Mouse (Mus musculus) activated CD4-positive, CD25-positive, alpha-beta regulatory T cell, adult 4 months (primary cell): ENCODE results near the gene Ano3. TPM values are rescaled to one million over a fixed set of nuclear protein-coding genes. Genes with fewer than 3 reads are reported as not detected.

ENCODE experiments used
- ATAC-seq: one replicate; pipeline ENCODE4 v1.8.0; 2017
- polyA plus RNA-seq, 2 experiments: library from polyadenylated mRNA; unstranded; fragments of 100-300 nt; shearing (Covaris generic); gene quantifications; one replicate each; pipeline ENCODE4 v1.2.1; 2017

Gene Ano3
- polyA plus RNA-seq, 2 experiments from 2014 or later, result not detected

DNA sequence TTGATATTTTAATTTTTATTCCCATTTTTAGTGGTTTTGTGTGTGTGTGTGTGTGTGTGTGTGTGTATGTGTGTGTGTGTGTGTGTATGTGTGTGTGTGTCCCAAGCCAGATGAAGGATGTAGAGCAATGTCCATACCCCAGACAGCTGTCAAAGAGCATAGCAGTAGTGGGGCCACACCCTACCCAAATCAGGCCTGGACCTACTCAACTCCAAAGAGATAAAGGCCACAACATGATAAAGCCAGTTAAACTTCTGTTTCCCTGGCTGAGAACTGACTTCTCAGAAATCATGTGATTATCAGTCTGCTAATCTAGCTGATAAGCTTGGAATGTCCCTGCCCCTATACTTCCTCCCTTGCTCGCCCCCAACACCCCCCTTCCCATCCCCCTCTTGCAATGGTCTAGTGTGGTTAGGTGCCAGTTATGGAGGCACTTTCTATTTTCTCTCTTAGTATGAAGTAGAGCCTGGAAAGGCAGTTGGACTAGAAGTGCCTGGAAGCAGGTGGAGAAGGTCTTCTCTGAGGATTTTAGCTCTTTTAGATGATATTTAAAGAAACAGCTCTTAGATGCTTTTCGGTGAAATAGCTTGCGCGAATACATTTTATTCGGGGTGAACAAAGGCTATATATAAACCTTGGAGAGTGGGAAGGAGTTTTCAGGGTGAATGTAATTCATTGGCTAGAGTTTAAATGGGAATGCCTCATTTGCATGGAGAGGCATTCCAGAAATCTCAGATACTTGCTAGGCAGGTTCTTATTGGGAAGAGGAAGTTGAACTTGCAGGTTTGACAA lies 144.2 kb downstream of the Ano3 start:
- ATAC-seq, result no peak

GRCm38 (mm10) chr2:110795928-110796327 lies 154.8 kb downstream of the Ano3 start:
- ATAC-seq, result no peak

DNA sequence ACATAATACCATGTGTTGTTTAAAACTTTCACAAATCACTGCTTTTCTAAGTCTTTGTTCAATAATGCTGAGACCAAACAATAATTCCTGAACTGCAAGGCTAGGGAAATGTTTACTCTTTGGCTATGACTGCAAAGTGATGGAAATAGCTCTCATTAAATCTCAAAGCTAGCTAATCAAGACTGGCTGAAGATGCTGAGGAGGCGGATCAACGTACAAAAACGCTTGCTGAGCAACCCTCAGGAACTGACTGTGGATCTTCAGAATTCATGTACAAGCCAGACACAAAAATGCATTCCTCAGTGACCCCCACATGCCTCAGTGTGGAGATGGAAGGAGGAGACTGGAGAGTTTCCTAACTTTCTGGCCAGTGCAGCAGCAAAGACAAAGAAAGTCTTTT lies 155.3 kb downstream of the Ano3 start:
- ATAC-seq, result no peak

DNA sequence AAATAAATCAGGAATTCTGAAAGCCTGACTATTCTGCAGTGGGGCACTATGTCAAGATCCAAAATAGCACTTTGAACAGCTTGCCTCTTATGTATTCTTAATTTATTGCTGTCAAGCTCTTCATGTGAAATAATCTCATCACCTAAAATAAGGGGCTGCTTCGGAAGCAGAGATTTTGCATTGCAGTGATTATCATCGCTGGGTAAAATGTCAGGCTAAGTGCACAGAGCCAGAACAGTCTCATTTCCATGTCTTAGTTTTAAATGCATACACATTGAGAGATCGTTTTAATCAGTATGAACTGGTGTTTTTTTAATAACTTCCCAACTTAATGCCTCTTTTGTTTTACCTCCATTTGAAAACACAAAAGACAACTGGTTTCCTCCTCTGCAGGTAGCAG lies 163.3 kb downstream of the Ano3 start:
- ATAC-seq, result no peak

DNA sequence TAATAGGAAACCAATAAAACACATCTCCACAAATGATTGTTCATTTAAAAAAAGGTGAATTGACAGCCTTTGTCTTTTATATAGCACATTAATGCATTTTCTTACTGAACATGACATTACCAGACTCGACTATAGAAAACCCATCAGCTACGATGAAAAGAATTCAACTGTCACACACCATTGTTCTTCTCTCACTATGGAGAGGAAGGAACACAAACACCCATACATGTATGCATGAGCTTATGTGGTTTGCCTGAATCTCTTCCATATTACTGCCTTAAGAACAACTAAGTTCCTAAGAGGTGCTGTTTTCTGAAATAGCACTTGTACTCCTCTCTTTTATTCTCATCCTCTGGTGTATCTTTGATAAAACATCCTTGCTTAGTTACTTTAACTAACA lies 191.3 kb downstream of the Ano3 start:
- no peak for ATAC-seq

GRCm38 (mm10) chr2:110757556-110757955 lies 193.2 kb downstream of the Ano3 start:
- ATAC-seq, result no peak

- no peak for ATAC-seq
Measured at GRCm38 (mm10) chr2:110740493-110740892, 210.2 kb downstream of the Ano3 start.

GRCm38 (mm10) chr2:110739781-110740180 lies 210.9 kb downstream of the Ano3 start:
- no peak for ATAC-seq

DNA sequence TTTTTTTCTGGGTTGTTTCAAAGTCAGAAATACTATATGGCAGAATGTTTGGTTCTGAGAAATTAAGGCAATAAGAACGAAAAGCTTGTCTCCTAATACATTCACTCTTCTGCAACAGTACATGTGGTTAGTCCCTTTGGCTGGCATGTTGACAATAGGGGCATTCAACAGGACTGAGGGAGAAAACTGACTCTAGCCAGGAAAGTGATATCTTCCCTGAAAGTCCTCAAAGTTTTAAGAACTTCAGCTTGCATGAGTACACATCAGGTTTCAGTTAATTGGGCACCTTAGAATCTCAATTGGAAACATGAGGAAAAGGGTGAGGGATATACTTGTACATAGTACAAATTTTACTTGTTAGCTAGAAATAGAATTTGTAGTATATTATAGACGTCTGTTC lies 212.7 kb downstream of the Ano3 start:
- ATAC-seq, result no peak

DNA sequence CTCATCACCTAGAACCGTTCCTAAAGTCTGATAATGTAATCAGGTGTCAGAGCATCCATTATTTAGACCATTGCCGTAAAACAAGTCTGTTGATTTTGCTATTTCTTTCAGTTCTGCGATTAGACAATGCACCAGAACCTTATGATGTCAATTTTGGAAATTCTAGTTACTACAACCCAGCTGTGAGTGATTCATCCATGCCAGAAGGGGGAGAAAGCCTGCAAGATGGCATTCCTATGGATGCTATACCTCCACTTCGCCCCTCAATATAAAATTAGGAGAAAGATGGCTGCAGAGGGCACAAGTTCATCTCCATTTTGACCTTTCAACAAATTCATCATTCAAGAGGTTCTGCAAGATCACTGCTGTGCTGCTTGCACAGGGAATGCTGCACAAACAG lies 213.5 kb downstream of the Ano3 start:
- no peak for ATAC-seq

GRCm38 (mm10) chr2:110726106-110726505 lies 224.6 kb downstream of the Ano3 start:
- no peak for ATAC-seq

GRCm38 (mm10) chr2:110722208-110722607 lies 228.5 kb downstream of the Ano3 start:
- ATAC-seq, result no peak

DNA sequence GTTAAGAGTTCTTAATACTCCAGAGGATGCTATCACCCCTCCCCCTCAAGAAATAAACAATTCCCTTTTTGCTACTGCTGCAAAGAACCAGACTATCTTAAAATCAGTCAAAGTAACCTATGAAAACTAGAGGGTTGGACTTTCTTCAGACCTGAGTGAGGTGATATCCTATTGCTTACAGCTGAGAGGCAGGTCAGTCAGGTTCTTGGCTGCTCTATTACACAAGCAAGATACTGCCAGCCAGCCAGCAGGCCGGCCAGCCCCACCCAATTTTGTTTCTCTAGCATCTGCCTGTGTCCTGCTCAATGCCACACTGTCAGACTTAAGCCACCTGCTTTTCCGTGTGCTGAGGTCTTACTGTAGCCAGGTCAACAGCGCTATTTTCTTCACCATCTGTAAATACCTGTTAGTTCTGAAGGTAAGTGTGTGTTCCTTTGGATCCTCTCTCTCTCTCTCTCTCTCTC lies 229.4 kb downstream of the Ano3 start, which contains the start of gene Muc15:
Gene Muc15 (plus strand): TSS at position 51 of the 464 bp plus-strand sequence.
- no peak for ATAC-seq

DNA sequence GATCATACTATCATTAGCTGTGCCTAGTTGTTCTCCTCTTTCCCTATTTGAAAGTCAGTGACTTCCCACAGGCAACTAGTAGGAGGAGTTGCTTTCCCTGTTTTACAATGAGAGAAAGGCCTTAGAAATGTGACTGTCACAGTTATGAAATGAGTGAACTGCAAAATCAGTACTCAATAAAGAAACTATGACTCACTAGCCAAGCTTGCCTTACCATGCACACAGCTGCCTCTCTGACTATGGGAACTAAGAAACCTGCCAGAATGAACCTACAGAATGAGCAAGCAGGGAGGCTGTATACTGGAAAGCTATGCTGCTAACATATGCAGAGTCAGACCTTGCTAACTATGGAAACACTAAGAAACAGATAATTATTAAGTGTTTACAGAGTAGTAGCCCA lies 231.7 kb downstream of the Ano3 start:
- ATAC-seq, result no peak

GRCm38 (mm10) chr2:110710055-110710720 lies 240.5 kb downstream of the Ano3 start:
- no peak for ATAC-seq

GRCm38 (mm10) chr2:110709436-110709835 lies 241.3 kb downstream of the Ano3 start:
- no peak for ATAC-seq

DNA sequence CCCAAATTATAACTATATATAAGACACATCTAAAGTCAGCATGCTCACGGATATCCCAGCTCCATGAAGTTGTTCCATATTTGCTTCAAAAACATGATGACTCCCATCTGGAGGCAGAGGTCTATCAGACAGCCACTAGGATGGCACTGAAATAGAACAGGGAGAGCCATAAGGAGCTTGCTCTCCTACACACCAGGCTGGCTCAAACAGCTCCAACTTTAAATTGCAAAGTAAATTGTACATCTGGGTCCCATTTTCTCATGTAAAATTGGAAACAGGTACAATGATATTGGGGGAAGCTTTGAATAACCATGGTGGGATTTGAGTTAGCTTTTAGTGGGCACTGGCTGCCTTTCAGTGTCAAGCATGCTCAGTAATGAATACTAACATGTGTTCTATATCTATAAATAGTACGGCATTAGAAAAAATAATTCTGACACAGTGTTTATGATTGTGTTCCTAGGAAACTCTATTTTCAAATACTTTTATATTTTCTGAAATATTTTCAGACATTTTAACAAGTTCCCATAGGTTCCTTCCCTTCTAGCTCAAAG lies 279.6 kb downstream of the Ano3 start:
- ATAC-seq, result no peak

DNA sequence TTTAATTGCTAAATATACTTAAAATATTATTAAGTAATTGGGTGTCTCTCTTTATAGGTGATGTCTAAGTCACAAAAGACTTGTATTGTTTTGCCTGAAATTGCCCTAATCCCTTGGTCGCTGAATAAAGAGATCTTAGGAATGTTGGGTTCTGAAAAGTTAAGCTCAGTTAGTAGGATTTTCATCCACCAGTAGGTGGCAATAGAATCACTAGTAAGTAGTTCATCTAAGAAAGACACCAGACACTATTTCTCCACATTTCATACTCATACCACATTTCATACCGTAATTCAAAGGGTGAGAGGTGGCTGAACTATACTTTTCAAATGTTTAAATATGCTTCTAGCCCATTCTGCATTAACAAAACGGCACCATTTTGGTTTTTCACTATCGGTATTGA lies 287.4 kb downstream of the Ano3 start:
- no peak for ATAC-seq

DNA sequence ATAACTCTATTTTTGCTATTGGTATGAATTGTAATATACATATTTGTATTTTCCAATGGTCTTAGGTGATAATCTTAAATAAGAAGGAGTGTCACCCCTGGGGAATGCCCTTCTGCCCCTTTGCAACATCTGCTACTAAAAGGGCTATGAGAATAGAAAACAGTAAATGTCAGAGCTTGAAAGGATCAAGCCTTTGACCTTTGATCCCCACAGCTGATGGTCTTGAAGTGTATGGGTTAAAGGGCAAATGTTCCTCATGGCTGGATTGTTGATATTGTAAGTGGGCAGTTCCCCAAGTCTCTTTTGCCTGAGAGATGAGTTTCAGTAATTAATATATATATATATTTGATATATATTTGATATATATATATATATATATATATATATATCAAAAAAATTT lies 305.9 kb downstream of the Ano3 start:
- ATAC-seq, result no peak

DNA sequence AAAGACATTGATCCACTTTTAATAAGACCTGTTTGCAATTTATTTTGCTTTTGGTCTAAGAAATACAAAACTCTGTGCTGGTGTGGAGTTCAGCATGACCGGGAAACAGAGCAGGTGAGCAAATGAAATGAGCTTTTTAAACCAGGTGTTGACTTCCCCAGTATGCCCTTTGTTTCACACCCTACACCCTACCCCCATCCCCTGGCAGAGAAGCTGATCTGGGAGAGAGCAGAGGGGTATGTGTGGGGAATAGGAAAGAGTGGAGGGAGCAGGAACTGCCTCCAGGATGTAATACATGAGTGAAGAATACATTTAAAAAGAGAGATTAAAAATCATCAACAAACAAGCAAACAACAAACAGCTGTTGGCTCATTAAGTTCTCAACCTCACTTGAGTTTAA lies 306.4 kb downstream of the Ano3 start:
- no peak for ATAC-seq
